Mouse (Mus musculus) telencephalon, adult 2 months (tissue): ENCODE results near the gene Xbp1.
A peak's percentile ranks its signal among the peaks of the same experiment; 100 is the strongest.
"Not testable (repeated sequence)": the region's sequence is repeated elsewhere in the genome, so short reads cannot be mapped to it uniquely, and the experiment has no call there.

Experiments used
- DNase-seq: peaks from one replicate; pipeline ENCODE4 v3.0.0-alpha.2; 2011; ENCODE audit warnings: low read depth, low spot score

The Xbp1 gene

GRCm38 (mm10) chr11:5520412-5521265, at the start of gene Xbp1:
Gene Xbp1 (plus strand): TSS chr11:5520659.
- DNase-seq, result peak; percentile 88

GRCm38 (mm10) chr11:5474130-5474529, 46.3 kb upstream of the Xbp1 start:
- DNase-seq, result peak; percentile 55

GRCm38 (mm10) chr11:5475556-5476118, 44.8 kb upstream of the Xbp1 start:
- DNase-seq, result not testable (repeated sequence)

GRCm38 (mm10) chr11:5476806-5477205, 43.7 kb upstream of the Xbp1 start:
- DNase-seq, result no peak

- no peak for DNase-seq
Observed at GRCm38 (mm10) chr11:5478193-5478592, 42.3 kb upstream of the Xbp1 start.

GRCm38 (mm10) chr11:5478831-5479230, 41.6 kb upstream of the Xbp1 start:
- DNase-seq, result no peak

GRCm38 (mm10) chr11:5482581-5482980, 37.9 kb upstream of the Xbp1 start:
- no peak for DNase-seq

- peak; percentile 80 for DNase-seq
Observed at GRCm38 (mm10) chr11:5485193-5486011, 35.1 kb upstream of the Xbp1 start.

GRCm38 (mm10) chr11:5489433-5489832, 31.0 kb upstream of the Xbp1 start:
- DNase-seq, result not testable (repeated sequence)

- no peak for DNase-seq
Observed at GRCm38 (mm10) chr11:5490989-5491656, 29.3 kb upstream of the Xbp1 start.

GRCm38 (mm10) chr11:5491912-5492311, 28.5 kb upstream of the Xbp1 start:
- DNase-seq, result no peak

GRCm38 (mm10) chr11:5493869-5494268, 26.6 kb upstream of the Xbp1 start:
- DNase-seq, result no peak

GRCm38 (mm10) chr11:5495286-5495832, 25.1 kb upstream of the Xbp1 start:
- no peak for DNase-seq

- no peak for DNase-seq
Observed at GRCm38 (mm10) chr11:5495906-5496305, 24.6 kb upstream of the Xbp1 start.

- DNase-seq, result no peak
Observed at GRCm38 (mm10) chr11:5496559-5497248, 23.8 kb upstream of the Xbp1 start.

GRCm38 (mm10) chr11:5498422-5498821, 22.0 kb upstream of the Xbp1 start:
- DNase-seq, result no peak

- no peak for DNase-seq
Observed at GRCm38 (mm10) chr11:5498931-5499661, 21.4 kb upstream of the Xbp1 start.

GRCm38 (mm10) chr11:5499961-5500644, 20.4 kb upstream of the Xbp1 start:
- DNase-seq, result no peak

GRCm38 (mm10) chr11:5500903-5501741, 19.3 kb upstream of the Xbp1 start:
- no peak for DNase-seq
